Mouse (Mus musculus) hindbrain, embryonic 14.5 days (tissue): Measurements from ENCODE around the gene Ctdsp1. TPM values are rescaled to one million over a fixed set of nuclear protein-coding genes. Genes with fewer than 3 reads are reported as not detected.

Source experiments
- ATAC-seq: fragments of 200-750 bp; cut with Nextera tagmentation; 2 replicates; pipeline ENCODE4 v1.8.0; 2017; ENCODE audit warnings: moderate number of reproducible peaks, mild to moderate bottlenecking, moderate TSS enrichment, moderate library complexity; ENCODE audit not compliant: low FRiP score
- DNase-seq: peaks from one replicate; pipeline ENCODE4 v3.0.0-alpha.2; 2015; ENCODE audit warnings: low spot score
- H3K27ac ChIP-seq: fragments of 300-500 bp; sonication (generic); 2 replicates; pipeline ENCODE4 v1.5.1; 2014; ENCODE audit warnings: mild to moderate bottlenecking, moderate library complexity
- H3K27me3 ChIP-seq: fragments of 300-500 bp; sonication (generic); 2 replicates; pipeline ENCODE4 v1.6.1; 2014; ENCODE audit warnings: mild to moderate bottlenecking, low read length, mixed read lengths; ENCODE audit not compliant: control insufficient read depth, insufficient read depth
- H3K36me3 ChIP-seq: fragments of 300-500 bp; sonication (generic); replicated peaks from 2 replicates; pipeline ENCODE4 v1.6.1; 2014; ENCODE audit not compliant: control insufficient read depth, insufficient read depth
- H3K4me1 ChIP-seq: fragments of 300-500 bp; sonication (generic); replicated peaks from 2 replicates; pipeline ENCODE4 v1.6.1; 2014; ENCODE audit warnings: antibody characterized with exemption, low read length, mixed read lengths; ENCODE audit not compliant: control insufficient read depth, insufficient read depth
- H3K4me2 ChIP-seq: fragments of 300-500 bp; sonication (generic); replicated peaks from 2 replicates; pipeline ENCODE4 v1.6.1; 2014; ENCODE audit warnings: mild to moderate bottlenecking, moderate library complexity
- H3K4me3 ChIP-seq: fragments of 300-500 bp; sonication (generic); replicated peaks from 2 replicates; pipeline ENCODE4 v1.5.1; 2014; ENCODE audit warnings: mild to moderate bottlenecking, low read length
- H3K9ac ChIP-seq: fragments of 300-500 bp; sonication (generic); 2 replicates; pipeline ENCODE4 v1.6.1; 2014
- H3K9me3 ChIP-seq: fragments of 300-500 bp; sonication (generic); 2 replicates; pipeline ENCODE4 v1.6.1; 2016; ENCODE audit warnings: low read length; ENCODE audit not compliant: control insufficient read depth
- WGBS: fragments of 180-500 bp; shearing (Covaris S2); extraction: QIAGEN DNeasy Blood & Tissue Kit; methylation state at CpG from one replicate; pipeline ENCODE4 v1.1.7; 2014; 5-methylcytosine and 5-hydroxymethylcytosine counted together
- polyA plus RNA-seq: library from polyadenylated mRNA; unstranded; fragments of >200 nt; fragmentation: Nextera tagmentation; extraction: Ambion mirVana; gene quantifications from 2 replicates; pipeline ENCODE4 v1.2.1, GENCODE M21; 2014

Gene Ctdsp1
- polyA plus RNA-seq, 1 experiment from 2014 or later: 20.8 TPM

GRCm38 (mm10) chr1:74401015-74401702, 9.8 kb downstream of the Ctdsp1 start:
- Histone ChIP-seq H3K27ac (no peak overlapping the region), H3K4me2 (no peak overlapping the region), H3K27me3 (no peaks in the 10 kb centered on the region), H3K9me3 (no peaks in the 10 kb centered on the region), H3K4me3 (no peak overlapping the region), H3K9ac (no peak overlapping the region), H3K36me3 (no peaks in the 10 kb centered on the region), H3K4me1 (no peaks in the 10 kb centered on the region)
- 61% methylated on average over 16 of the region's 16 CpGs for WGBS
- no peak for DNase-seq
- no peak for ATAC-seq

- Histone ChIP-seq H3K27ac (no peak overlapping the region), H3K9me3 (no peaks in the 10 kb centered on the region), H3K9ac (no peak overlapping the region), H3K4me3 (no peak overlapping the region), H3K4me2 (no peak overlapping the region), H3K4me1 (no peaks in the 10 kb centered on the region), H3K36me3 (no peaks in the 10 kb centered on the region), H3K27me3 (no peaks in the 10 kb centered on the region)
- ATAC-seq (no peak), DNase-seq (no peak)
- WGBS: 93% methylated on average over 4 of the region's 4 CpGs
Observed at GRCm38 (mm10) chr1:74404206-74404605, 12.9 kb downstream of the Ctdsp1 start.

- H3K27me3 ChIP-seq: no peaks in the 10 kb centered on the region
- H3K4me2 ChIP-seq: no peak within 1 kb of the TSS
- H3K9ac ChIP-seq: no peak within 1 kb of the TSS
- H3K36me3 ChIP-seq: no peaks in the 10 kb centered on the region
- 65% methylated on average over 15 of the region's 15 CpGs for WGBS
- no peaks in the 10 kb centered on the region for H3K9me3 ChIP-seq
- H3K27ac ChIP-seq: no peak within 1 kb of the TSS
- ATAC-seq (no peak), DNase-seq (no peak)
- H3K4me1 ChIP-seq: no peaks in the 10 kb centered on the region
- H3K4me3 ChIP-seq: no peak within 1 kb of the TSS
Observed at GRCm38 (mm10) chr1:74408589-74409504, 17.5 kb downstream of the Ctdsp1 start, which contains the start of gene Vil1. Vil1 (plus strand) TSS chr1:74409376.

GRCm38 (mm10) chr1:74411753-74412325, 20.5 kb downstream of the Ctdsp1 start:
- WGBS: 63% methylated on average over 2 of the region's 2 CpGs

GRCm38 (mm10) chr1:74412711-74413110, 21.4 kb downstream of the Ctdsp1 start:
- Histone ChIP-seq H3K36me3 (no peaks in the 10 kb centered on the region), H3K9me3 (no peaks in the 10 kb centered on the region), H3K27me3 (no peaks in the 10 kb centered on the region), H3K4me1 (no peaks in the 10 kb centered on the region), H3K27ac (no peak overlapping the region), H3K9ac (no peak overlapping the region), H3K4me3 (no peak overlapping the region), H3K4me2 (no peak overlapping the region)
- DNase-seq (no peak), ATAC-seq (no peak)
- WGBS: 81% methylated on average over 8 of the region's 8 CpGs

More at GRCm38 (mm10) chr1:74411753-74412325, 20.5 kb downstream of the Ctdsp1 start:
- Histone ChIP-seq H3K9ac (no peak overlapping the region), H3K4me2 (no peak overlapping the region), H3K9me3 (no peaks in the 10 kb centered on the region), H3K4me3 (no peak overlapping the region), H3K36me3 (no peaks in the 10 kb centered on the region), H3K4me1 (no peaks in the 10 kb centered on the region), H3K27me3 (no peaks in the 10 kb centered on the region), H3K27ac (no peak overlapping the region)
- DNase-seq (no peak), ATAC-seq (no peak)

- ATAC-seq: no peak
Observed at GRCm38 (mm10) chr1:74415143-74415542, 23.8 kb downstream of the Ctdsp1 start.

GRCm38 (mm10) chr1:74418747-74419439, 27.6 kb downstream of the Ctdsp1 start:
- WGBS: 82% methylated on average over 17 of the region's 17 CpGs
- no peak for DNase-seq
- no peak overlapping the region for H3K4me3 ChIP-seq

More at GRCm38 (mm10) chr1:74415143-74415542, 23.8 kb downstream of the Ctdsp1 start:
- no peaks in the 10 kb centered on the region for H3K27me3 ChIP-seq
- no peaks in the 10 kb centered on the region for H3K9me3 ChIP-seq
- no peak overlapping the region for H3K4me2 ChIP-seq
- no peak overlapping the region for H3K4me3 ChIP-seq
- H3K36me3 ChIP-seq: no peaks in the 10 kb centered on the region
- DNase-seq: no peak
- H3K9ac ChIP-seq: no peak overlapping the region
- H3K27ac ChIP-seq: no peak overlapping the region
- no peaks in the 10 kb centered on the region for H3K4me1 ChIP-seq
- 40% methylated on average over 4 of the region's 4 CpGs for WGBS

GRCm38 (mm10) chr1:74419440-74419794, 28.1 kb downstream of the Ctdsp1 start:
- ATAC-seq (no peak), DNase-seq (no peak)
- H3K27ac ChIP-seq: no peak overlapping the region
- H3K4me1 ChIP-seq: no peaks in the 10 kb centered on the region
- no peaks in the 10 kb centered on the region for H3K27me3 ChIP-seq
- no peak overlapping the region for H3K4me2 ChIP-seq
- 72% methylated on average over 9 of the region's 9 CpGs for WGBS
- no peaks in the 10 kb centered on the region for H3K9me3 ChIP-seq
- H3K4me3 ChIP-seq: no peak overlapping the region
- H3K9ac ChIP-seq: no peak overlapping the region
- no peaks in the 10 kb centered on the region for H3K36me3 ChIP-seq

More at GRCm38 (mm10) chr1:74418747-74419439, 27.6 kb downstream of the Ctdsp1 start:
- H3K36me3 ChIP-seq: no peaks in the 10 kb centered on the region
- H3K27ac ChIP-seq: no peak overlapping the region
- ATAC-seq: no peak
- no peak overlapping the region for H3K4me2 ChIP-seq
- H3K27me3 ChIP-seq: no peaks in the 10 kb centered on the region
- no peak overlapping the region for H3K9ac ChIP-seq
- H3K4me1 ChIP-seq: no peaks in the 10 kb centered on the region
- H3K9me3 ChIP-seq: no peaks in the 10 kb centered on the region

- Histone ChIP-seq H3K27me3 (no peaks in the 10 kb centered on the region), H3K4me1 (no peaks in the 10 kb centered on the region), H3K36me3 (no peaks in the 10 kb centered on the region), H3K4me3 (no peak overlapping the region), H3K27ac (no peak overlapping the region), H3K9ac (no peak overlapping the region), H3K4me2 (no peak overlapping the region), H3K9me3 (no peaks in the 10 kb centered on the region)
- ATAC-seq (no peak), DNase-seq (no peak)
- 21% methylated on average over 8 of the region's 8 CpGs for WGBS
Observed at GRCm38 (mm10) chr1:74423147-74423546, 31.8 kb downstream of the Ctdsp1 start.
